Mouse (Mus musculus): Measurements from ENCODE around the gene Il1r1. TPM values are rescaled to one million over a fixed set of nuclear protein-coding genes. Genes with fewer than 3 reads are reported as not detected.
A peak's percentile ranks its signal among the peaks of the same experiment; 100 is the strongest.

Gene Il1r1
- polyA plus RNA-seq, 1 experiment from 2014 or later = 0.53 TPM

- Histone ChIP-seq H3K9me3 (replicated peaks) (no peaks in the 10 kb centered on the region), H3K27ac (replicated peaks) (no peak overlapping the region), H3K36me3 (no peaks in the 10 kb centered on the region), H3K4me3 (no peak overlapping the region), H3K4me1 (no peaks in the 10 kb centered on the region), H3K27me3 (ENCODE audit: low read depth, poor library complexity, severe bottlenecking) (no peaks in the 10 kb centered on the region)
- WGBS = 83% methylated on average over 4 of the region's 4 CpGs
- DNase-seq (ENCODE audit: low spot score) = no peak
Measured at GRCm38 (mm10) chr1:40340102-40340501, 115.2 kb downstream of the Il1r1 start.

DNA sequence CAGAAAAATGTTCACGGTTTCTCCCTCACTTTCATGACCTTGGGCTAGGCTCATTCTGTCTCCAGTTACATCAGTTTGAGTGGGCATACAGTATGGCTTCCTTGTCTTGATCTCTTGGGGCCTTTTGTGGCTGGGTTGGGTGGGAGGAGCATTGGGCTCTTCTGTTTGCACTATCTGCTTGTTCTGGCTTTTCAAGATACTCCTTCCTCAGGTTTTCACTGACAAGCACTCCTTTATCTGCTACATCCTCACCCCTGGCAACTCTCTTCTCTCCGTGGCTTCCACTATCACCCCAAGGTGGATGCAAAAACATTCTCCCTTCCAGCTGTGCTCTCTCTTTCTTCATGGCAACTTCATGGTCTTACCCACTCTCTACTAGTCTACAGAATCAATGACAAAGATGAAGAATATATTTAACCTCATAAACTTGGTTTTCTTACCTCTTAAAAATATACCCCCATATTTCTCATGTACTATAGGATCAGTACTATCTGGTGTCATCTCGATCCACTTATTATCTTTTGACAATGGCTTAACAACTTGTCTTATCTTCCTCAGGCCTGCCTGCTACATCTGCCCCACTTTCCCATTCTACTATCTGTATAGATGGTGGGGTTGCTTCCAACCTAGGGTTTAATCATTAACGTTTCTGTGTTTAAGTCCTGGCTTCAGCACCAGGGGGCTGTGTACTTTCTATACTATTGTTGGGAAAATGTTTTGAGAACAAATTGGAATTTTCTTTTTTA, 127.5 kb downstream of the Il1r1 start:
- 84% methylated on average over 4 of the region's 4 CpGs for WGBS
- Histone ChIP-seq H3K9me3 (replicated peaks) (no peaks in the 10 kb centered on the region), H3K36me3 (no peaks in the 10 kb centered on the region), H3K4me1 (no peaks in the 10 kb centered on the region), H3K27ac (replicated peaks) (no peak overlapping the region), H3K4me3 (no peak overlapping the region), H3K27me3 (ENCODE audit: low read depth, poor library complexity, severe bottlenecking) (no peaks in the 10 kb centered on the region)
- DNase-seq (ENCODE audit: low spot score) = no peak

- WGBS = 74% methylated on average over 2 of the region's 2 CpGs
- Histone ChIP-seq H3K4me3 (no peak overlapping the region), H3K27me3 (ENCODE audit: low read depth, poor library complexity, severe bottlenecking) (no peaks in the 10 kb centered on the region), H3K27ac (replicated peaks) (no peak overlapping the region), H3K9me3 (replicated peaks) (no peaks in the 10 kb centered on the region), H3K4me1 (no peaks in the 10 kb centered on the region), H3K36me3 (no peaks in the 10 kb centered on the region)
- no peak for DNase-seq (ENCODE audit: low spot score)
Measured at GRCm38 (mm10) chr1:40352904-40353286, 128.0 kb downstream of the Il1r1 start.

DNA sequence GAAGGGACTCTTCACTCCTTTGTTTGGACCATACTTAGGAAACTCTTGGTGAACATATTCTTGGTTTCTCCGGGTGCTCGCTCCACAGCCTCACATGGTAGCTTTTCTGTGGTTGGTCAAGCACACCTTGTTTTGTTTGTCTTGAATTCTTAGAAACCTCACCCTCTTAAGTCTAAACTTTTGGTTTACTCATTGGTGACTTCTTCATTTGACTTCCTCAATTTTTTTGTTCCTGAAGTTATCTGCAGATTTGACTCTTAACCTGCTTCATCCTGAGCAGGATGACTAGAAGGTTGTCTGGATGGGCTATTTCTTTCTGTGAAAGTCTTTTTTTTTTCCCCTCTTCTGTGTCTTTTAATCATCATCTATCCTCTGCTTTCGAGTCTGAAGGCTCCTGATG, 129.8 kb downstream of the Il1r1 start:
- DNase-seq (ENCODE audit: low spot score) = no peak
- no peaks in the 10 kb centered on the region for H3K9me3 ChIP-seq (replicated peaks)
- 79% methylated on average over 3 of the region's 3 CpGs for WGBS
- H3K4me3 ChIP-seq = no peak overlapping the region
- no peaks in the 10 kb centered on the region for H3K27me3 ChIP-seq (ENCODE audit: low read depth, poor library complexity, severe bottlenecking)
- H3K36me3 ChIP-seq = no peaks in the 10 kb centered on the region
- no peaks in the 10 kb centered on the region for H3K4me1 ChIP-seq
- no peak overlapping the region for H3K27ac ChIP-seq (replicated peaks)

DNA sequence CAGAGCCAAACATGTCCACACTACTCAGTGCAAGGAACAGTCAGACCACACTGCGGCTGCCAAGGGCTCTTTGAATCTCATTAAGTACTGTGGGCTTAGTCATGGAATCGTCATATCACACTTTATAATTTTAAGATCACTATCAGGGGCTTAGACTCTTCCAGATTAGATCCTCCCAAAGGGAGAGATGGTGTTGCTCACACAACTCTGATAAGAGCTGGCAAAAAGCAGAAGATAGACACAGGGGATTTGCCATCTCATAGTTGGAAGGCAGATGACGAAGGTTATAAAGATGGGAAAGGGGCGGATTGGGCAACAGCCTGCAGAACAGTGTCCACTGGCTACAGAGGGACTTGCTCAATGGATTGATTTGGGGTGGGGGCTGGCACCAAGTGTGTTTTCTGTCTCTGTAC, 130.6 kb downstream of the Il1r1 start:
- Histone ChIP-seq H3K4me1 (peaks cover 2% of the 10 kb centered on the region; the same call in 1 of the 2 replicates), H3K27ac (replicated peaks) (no peak overlapping the region), H3K27me3 (ENCODE audit: low read depth, poor library complexity, severe bottlenecking) (no peaks in the 10 kb centered on the region), H3K4me3 (no peak overlapping the region), H3K9me3 (replicated peaks) (no peaks in the 10 kb centered on the region), H3K36me3 (no peaks in the 10 kb centered on the region)
- peak; percentile 7 for DNase-seq (ENCODE audit: low spot score)
- 96% methylated on average over 4 of the region's 4 CpGs for WGBS

DNA sequence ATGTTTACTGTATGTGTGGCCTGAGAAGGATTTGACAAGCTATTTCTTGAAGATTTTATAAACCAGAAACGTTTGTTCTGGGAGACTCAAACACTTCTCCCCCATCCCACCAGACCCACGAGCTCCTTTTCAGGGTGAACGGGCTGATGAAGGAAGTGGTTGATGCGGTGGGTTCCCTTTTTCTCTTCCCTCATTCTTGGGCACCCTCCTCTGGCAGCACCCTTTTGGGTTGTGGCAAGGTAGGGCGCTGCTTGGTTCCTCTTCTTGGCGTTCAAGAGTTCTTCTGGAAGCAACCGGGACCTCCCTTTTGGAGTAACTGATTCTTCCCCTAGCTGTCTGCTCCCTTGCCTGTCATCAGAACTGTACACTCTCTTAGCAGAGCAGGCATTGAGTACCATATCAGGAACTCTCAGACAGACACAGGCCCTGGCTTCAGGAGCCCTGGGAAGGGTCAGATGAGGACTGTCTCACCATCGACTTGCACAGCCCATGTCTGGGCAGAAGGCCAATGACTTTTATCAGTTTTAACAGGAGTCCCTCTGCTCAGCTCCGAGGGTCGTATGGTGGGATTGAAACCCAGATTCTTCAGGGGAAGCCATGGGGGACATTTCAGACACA, 131.1 kb downstream of the Il1r1 start:
- Histone ChIP-seq H3K4me3 (no peak overlapping the region), H3K27ac (replicated peaks) (no peak overlapping the region), H3K27me3 (ENCODE audit: low read depth, poor library complexity, severe bottlenecking) (no peaks in the 10 kb centered on the region), H3K36me3 (no peaks in the 10 kb centered on the region), H3K4me1 (peaks cover 4% of the 10 kb centered on the region; the same call in 1 of the 2 replicates), H3K9me3 (replicated peaks) (no peaks in the 10 kb centered on the region)
- DNase-seq (ENCODE audit: low spot score) = no peak
- WGBS = 91% methylated on average over 10 of the region's 10 CpGs

GRCm38 (mm10) chr1:40357921-40358320, 133.0 kb downstream of the Il1r1 start:
- no peak overlapping the region for H3K4me3 ChIP-seq
- H3K27ac ChIP-seq (replicated peaks) = no peak overlapping the region
- no peaks in the 10 kb centered on the region for H3K27me3 ChIP-seq (ENCODE audit: low read depth, poor library complexity, severe bottlenecking)
- DNase-seq (ENCODE audit: low spot score) = no peak
- H3K4me1 ChIP-seq = peaks cover 4% of the 10 kb centered on the region; the same call in 1 of the 2 replicates
- no peaks in the 10 kb centered on the region for H3K36me3 ChIP-seq
- WGBS = 50% methylated on average over 2 of the region's 2 CpGs
- no peaks in the 10 kb centered on the region for H3K9me3 ChIP-seq (replicated peaks)

DNA sequence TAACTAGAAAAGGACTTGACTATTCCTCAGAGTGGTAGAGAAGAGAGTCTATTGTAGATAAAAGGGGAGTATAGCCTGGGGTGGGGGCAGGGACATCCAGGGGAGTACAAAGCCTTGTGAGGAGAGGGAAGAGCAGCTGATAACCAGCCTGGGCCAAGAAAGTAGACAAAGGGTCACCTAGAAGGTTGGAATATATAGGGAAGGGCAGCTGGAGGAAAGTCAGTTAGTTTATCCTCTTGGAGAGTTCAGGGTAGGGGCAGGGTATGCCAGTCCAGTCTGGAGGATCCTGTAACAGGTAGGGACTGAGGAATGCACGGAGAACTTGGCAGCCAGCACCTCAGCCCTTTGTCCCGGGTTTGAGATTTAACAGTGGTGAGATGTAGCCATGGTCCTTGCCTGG, 133.5 kb downstream of the Il1r1 start:
- no peaks in the 10 kb centered on the region for H3K9me3 ChIP-seq (replicated peaks)
- DNase-seq (ENCODE audit: low spot score) = peak; percentile 7
- peaks cover 4% of the 10 kb centered on the region; the same call in 1 of the 2 replicates for H3K4me1 ChIP-seq
- WGBS = 78% methylated on average over 2 of the region's 2 CpGs
- H3K27me3 ChIP-seq (ENCODE audit: low read depth, poor library complexity, severe bottlenecking) = no peaks in the 10 kb centered on the region
- H3K27ac ChIP-seq (replicated peaks) = 0 out of 2 replicates have a peak overlapping the region, but pooled peaks have one; percentile 13
- H3K36me3 ChIP-seq = no peaks in the 10 kb centered on the region
- H3K4me3 ChIP-seq = no peak overlapping the region

- 86% methylated on average over 4 of the region's 4 CpGs for WGBS
- Histone ChIP-seq H3K4me1 (peaks cover 4% of the 10 kb centered on the region; the same call in 1 of the 2 replicates), H3K4me3 (no peak overlapping the region)
Measured at GRCm38 (mm10) chr1:40358771-40359181, 133.9 kb downstream of the Il1r1 start.

GRCm38 (mm10) chr1:40359731-40360130, 134.9 kb downstream of the Il1r1 start:
- Histone ChIP-seq H3K4me3 (no peak overlapping the region), H3K27me3 (ENCODE audit: low read depth, poor library complexity, severe bottlenecking) (no peaks in the 10 kb centered on the region), H3K27ac (replicated peaks) (no peak overlapping the region), H3K4me1 (peaks cover 11% of the 10 kb centered on the region; the same call in 1 of the 2 replicates), H3K36me3 (no peaks in the 10 kb centered on the region), H3K9me3 (replicated peaks) (no peaks in the 10 kb centered on the region)
- 77% methylated on average over 2 of the region's 2 CpGs for WGBS
- DNase-seq (ENCODE audit: low spot score) = no peak

More at GRCm38 (mm10) chr1:40358771-40359181, 133.9 kb downstream of the Il1r1 start:
- Histone ChIP-seq H3K9me3 (replicated peaks) (no peaks in the 10 kb centered on the region), H3K27ac (replicated peaks) (0 out of 2 replicates have a peak overlapping the region, but pooled peaks have one; percentile 13), H3K27me3 (ENCODE audit: low read depth, poor library complexity, severe bottlenecking) (no peaks in the 10 kb centered on the region), H3K36me3 (no peaks in the 10 kb centered on the region)
- DNase-seq (ENCODE audit: low spot score) = no peak

- H3K4me1 ChIP-seq = peaks cover 12% of the 10 kb centered on the region; the same call in 1 of the 2 replicates
- WGBS = 80% methylated on average over 7 of the region's 7 CpGs
- no peak for DNase-seq (ENCODE audit: low spot score)
- no peak overlapping the region for H3K27ac ChIP-seq (replicated peaks)
- no peaks in the 10 kb centered on the region for H3K27me3 ChIP-seq (ENCODE audit: low read depth, poor library complexity, severe bottlenecking)
- H3K9me3 ChIP-seq (replicated peaks) = no peaks in the 10 kb centered on the region
- H3K4me3 ChIP-seq = no peak overlapping the region
- H3K36me3 ChIP-seq = no peaks in the 10 kb centered on the region
Measured at GRCm38 (mm10) chr1:40360969-40361368, 136.1 kb downstream of the Il1r1 start.

DNA sequence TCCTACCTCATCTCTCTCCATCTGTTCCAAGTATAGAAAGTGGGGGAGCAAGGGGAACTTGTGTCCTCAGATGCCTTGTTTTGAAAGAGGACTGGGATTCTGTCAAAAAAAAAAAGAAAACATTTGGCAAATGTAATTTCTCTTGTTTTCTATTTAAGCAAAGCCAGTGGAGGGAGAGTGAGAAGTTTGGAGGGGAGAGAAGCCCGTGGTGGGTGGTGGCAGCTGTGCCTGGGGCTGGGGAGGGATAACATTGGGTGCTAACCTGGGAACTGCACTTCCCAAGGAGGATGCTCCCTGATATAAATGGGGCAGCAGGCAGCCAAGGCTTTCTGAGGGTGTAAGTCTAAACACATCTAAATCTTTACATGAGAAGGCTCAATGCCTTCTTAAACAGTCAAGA, 136.7 kb downstream of the Il1r1 start:
- H3K4me1 ChIP-seq = peaks cover 12% of the 10 kb centered on the region; the same call in 1 of the 2 replicates
- H3K36me3 ChIP-seq = no peaks in the 10 kb centered on the region
- no peak overlapping the region for H3K4me3 ChIP-seq
- H3K27me3 ChIP-seq (ENCODE audit: low read depth, poor library complexity, severe bottlenecking) = no peaks in the 10 kb centered on the region
- no peak for DNase-seq (ENCODE audit: low spot score)
- H3K27ac ChIP-seq (replicated peaks) = no peak overlapping the region
- WGBS = 63% methylated on average over 1 of the region's 1 CpGs
- H3K9me3 ChIP-seq (replicated peaks) = no peaks in the 10 kb centered on the region

DNA sequence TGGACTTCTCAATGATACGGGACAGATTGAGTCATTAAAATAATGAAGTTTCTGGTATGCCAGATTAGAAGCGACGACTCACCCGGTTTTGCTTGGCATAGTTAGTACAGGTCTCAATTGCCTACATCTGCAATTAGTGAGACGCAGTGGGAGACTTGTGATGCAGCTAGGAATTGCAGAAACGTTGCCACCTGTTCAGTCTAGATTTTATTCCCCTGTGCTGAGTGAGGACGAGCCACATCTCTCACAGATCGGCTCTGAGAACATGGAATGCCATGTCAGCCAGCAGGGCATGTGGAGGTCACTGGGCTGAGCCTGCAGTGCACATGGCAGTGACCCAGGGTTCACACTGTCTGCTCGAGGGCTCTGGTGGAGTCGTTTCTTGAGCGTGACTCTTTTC, 137.9 kb downstream of the Il1r1 start:
- DNase-seq (ENCODE audit: low spot score) = no peak
- H3K27me3 ChIP-seq (ENCODE audit: low read depth, poor library complexity, severe bottlenecking) = no peaks in the 10 kb centered on the region
- no peaks in the 10 kb centered on the region for H3K9me3 ChIP-seq (replicated peaks)
- H3K27ac ChIP-seq (replicated peaks) = no peak overlapping the region
- 83% methylated on average over 11 of the region's 11 CpGs for WGBS
- H3K4me1 ChIP-seq = peaks cover 12% of the 10 kb centered on the region; the same call in 1 of the 2 replicates
- no peaks in the 10 kb centered on the region for H3K36me3 ChIP-seq
- no peak overlapping the region for H3K4me3 ChIP-seq

Measured in midbrain, embryonic 10.5 days (tissue).